Mouse (Mus musculus) hematopoietic stem cell, adult 5-6 weeks (primary cell): ENCODE results near the gene 1700084M14Rik. TPM values are rescaled to one million over a fixed set of nuclear protein-coding genes. Genes with fewer than 3 reads are reported as not detected.
"Not testable (repeated sequence)": the region's sequence is repeated elsewhere in the genome, so short reads cannot be mapped to it uniquely, and the experiment has no call there.

Source experiments
- ATAC-seq, 2 experiments: fragments of 125-278 bp in 1 of 2; replicated peaks in 1 of 2; 2 replicates each; pipeline ENCODE4 v1.8.0; 2016 to 2017; ENCODE audit warnings: inconsistent platforms in 2 of 2, mild to moderate bottlenecking in 2 of 2, moderate number of reproducible peaks in 2 of 2, low read depth in 1 of 2, moderate TSS enrichment in 1 of 2; ENCODE audit not compliant: low FRiP score in 2 of 2, poor library complexity in 2 of 2, severe bottlenecking in 2 of 2, insufficient read depth in 1 of 2, low TSS enrichment in 1 of 2
- total RNA-seq: library from RNA; stranded (forward); fragments of 172-1452, 232-1000 nt; gene quantifications from 2 replicates; pipeline ENCODE4 v1.2.3, GENCODE M21; 2017

Gene 1700084M14Rik
- not detected in 2 replicates for total RNA-seq

- ATAC-seq, result not testable (repeated sequence)
Measured at GRCm38 (mm10) chrX:91575811-91576210, at the start of gene 1700084M14Rik. Gene 1700084M14Rik, minus strand, starts transcription at chrX:91575911.

Other genes with a start within 250 kb of the 1700084M14Rik start
- not detected in 2 replicates for gene Mageb2, start 244.2 kb downstream of the 1700084M14Rik start, total RNA-seq
- not detected in 2 replicates for gene Gm5072, start 183.4 kb downstream of the 1700084M14Rik start, total RNA-seq
- not detected in 2 replicates for gene Gm8914, start 95.8 kb downstream of the 1700084M14Rik start, total RNA-seq
- not detected in 2 replicates for gene Gm14781, start 56.3 kb upstream of the 1700084M14Rik start, total RNA-seq
- gene Mageb5, start 207.1 kb upstream of the 1700084M14Rik start, total RNA-seq, result not detected in 2 replicates